Mouse (Mus musculus) lung, embryonic 14.5 days (tissue): ENCODE measurements around the gene Ablim2. TPM values are rescaled to one million over a fixed set of nuclear protein-coding genes. Genes with fewer than 3 reads are reported as not detected.

Source experiments
- ATAC-seq: fragments of 200-750 bp; cut with Nextera tagmentation; 2 replicates; pipeline ENCODE4 v1.8.0; 2017; ENCODE audit warnings: mild to moderate bottlenecking, moderate TSS enrichment, moderate library complexity; ENCODE audit not compliant: insufficient read depth
- DNase-seq: peaks from one replicate; pipeline ENCODE4 v3.0.0-alpha.2; 2015
- H3K27ac ChIP-seq: fragments of 300-500 bp; sonication (generic); 2 replicates; pipeline ENCODE4 v1.5.1; 2014; ENCODE audit warnings: low read depth, mild to moderate bottlenecking, moderate library complexity
- H3K27me3 ChIP-seq: fragments of 300-500 bp; sonication (generic); 2 replicates; pipeline ENCODE4 v1.6.1; 2014; ENCODE audit warnings: low read length, control low read depth; ENCODE audit not compliant: insufficient read depth
- H3K36me3 ChIP-seq: fragments of 300-500 bp; sonication (generic); 2 replicates; pipeline ENCODE4 v1.6.1; 2014; ENCODE audit warnings: control low read depth; ENCODE audit not compliant: insufficient read depth
- H3K4me1 ChIP-seq: fragments of 300-500 bp; sonication (generic); 2 replicates; pipeline ENCODE4 v1.6.1; 2014; ENCODE audit warnings: antibody characterized with exemption, control low read depth; ENCODE audit not compliant: insufficient read depth
- H3K4me2 ChIP-seq: fragments of 300-500 bp; sonication (generic); 2 replicates; pipeline ENCODE4 v1.6.1; 2014; ENCODE audit warnings: mild to moderate bottlenecking
- H3K4me3 ChIP-seq: fragments of 300-500 bp; sonication (generic); 2 replicates; pipeline ENCODE4 v1.5.1; 2014; ENCODE audit warnings: low read depth, low read length
- H3K9ac ChIP-seq: fragments of 300-500 bp; sonication (generic); 2 replicates; pipeline ENCODE4 v1.6.1; 2014
- H3K9me3 ChIP-seq: fragments of 300-500 bp; sonication (generic); 2 replicates; pipeline ENCODE4 v1.6.1; 2016; ENCODE audit warnings: low read depth, low read length, control low read depth
- CTCF ChIP-seq: IDR thresholded peaks from 2 replicates; pipeline ENCODE4 v1.5.1; 2016; ENCODE audit warnings: antibody characterized with exemption, low read depth
- WGBS: fragments of 180-500 bp; shearing (Covaris S2); extraction: QIAGEN DNeasy Blood & Tissue Kit; methylation state at CpG from one replicate; pipeline ENCODE4 v1.1.7; 2014; 5-methylcytosine and 5-hydroxymethylcytosine counted together
- polyA plus RNA-seq: library from polyadenylated mRNA; unstranded; fragments of >200 nt; fragmentation: Nextera tagmentation; extraction: Ambion mirVana; gene quantifications from 2 replicates; pipeline ENCODE4 v1.2.1, GENCODE M21; 2014

The Ablim2 gene
- polyA plus RNA-seq, 1 experiment from 2014 or later, result 0.36 TPM

GRCm38 (mm10) chr5:35810526-35810925, 52.8 kb downstream of the Ablim2 start:
- ATAC-seq (no peak), DNase-seq (no peak)
- no peaks in the 10 kb centered on the region for H3K36me3 ChIP-seq
- 53% methylated on average over 3 of the region's 3 CpGs for WGBS
- no peaks in the 10 kb centered on the region for H3K9me3 ChIP-seq
- no peaks in the 10 kb centered on the region for H3K4me1 ChIP-seq
- no peaks in the 10 kb centered on the region for H3K27me3 ChIP-seq
- no peak overlapping the region for H3K4me3 ChIP-seq
- H3K4me2 ChIP-seq, result no peak overlapping the region
- no peak overlapping the region for H3K9ac ChIP-seq
- H3K27ac ChIP-seq, result no peak overlapping the region
- no peak for TF ChIP-seq CTCF

- H3K27ac ChIP-seq, result no peak overlapping the region
- no peak overlapping the region for H3K9ac ChIP-seq
- H3K4me2 ChIP-seq, result no peak overlapping the region
- 50% methylated on average over 13 of the region's 13 CpGs for WGBS
- H3K36me3 ChIP-seq, result no peaks in the 10 kb centered on the region
- DNase-seq (no peak), ATAC-seq (no peak)
- H3K27me3 ChIP-seq, result no peaks in the 10 kb centered on the region
- H3K4me1 ChIP-seq, result no peaks in the 10 kb centered on the region
- no peaks in the 10 kb centered on the region for H3K9me3 ChIP-seq
- no peak for TF ChIP-seq CTCF
- no peak overlapping the region for H3K4me3 ChIP-seq
These were observed 54.1 kb downstream of the Ablim2 start for GRCm38 (mm10) chr5:35811639-35812295.

- Histone ChIP-seq H3K27me3 (no peaks in the 10 kb centered on the region), H3K9ac (no peak overlapping the region), H3K4me1 (no peaks in the 10 kb centered on the region), H3K9me3 (no peaks in the 10 kb centered on the region), H3K4me3 (no peak overlapping the region), H3K36me3 (no peaks in the 10 kb centered on the region), H3K27ac (no peak overlapping the region), H3K4me2 (no peak overlapping the region)
- ATAC-seq, result no peak
- no peak for DNase-seq
- no peak for TF ChIP-seq CTCF
- WGBS, result 51% methylated on average over 15 of the region's 15 CpGs
These were observed 56.8 kb downstream of the Ablim2 start for GRCm38 (mm10) chr5:35814334-35814941.

GRCm38 (mm10) chr5:35815051-35815450, 57.4 kb downstream of the Ablim2 start:
- Histone ChIP-seq H3K27ac (no peak overlapping the region), H3K36me3 (no peaks in the 10 kb centered on the region), H3K4me3 (no peak overlapping the region), H3K27me3 (no peaks in the 10 kb centered on the region), H3K4me1 (no peaks in the 10 kb centered on the region), H3K4me2 (no peak overlapping the region), H3K9ac (no peak overlapping the region), H3K9me3 (no peaks in the 10 kb centered on the region)
- 13% methylated on average over 2 of the region's 2 CpGs for WGBS
- ATAC-seq, result no peak
- no peak for TF ChIP-seq CTCF
- no peak for DNase-seq

- WGBS, result 70% methylated on average over 3 of the region's 5 CpGs
- H3K9me3 ChIP-seq, result no peaks in the 10 kb centered on the region
- DNase-seq (no peak), ATAC-seq (no peak)
- H3K27ac ChIP-seq, result no peak overlapping the region
- no peak overlapping the region for H3K4me3 ChIP-seq
- no peak overlapping the region for H3K4me2 ChIP-seq
- H3K9ac ChIP-seq, result no peak overlapping the region
- no peaks in the 10 kb centered on the region for H3K36me3 ChIP-seq
- no peak for TF ChIP-seq CTCF
- H3K27me3 ChIP-seq, result no peaks in the 10 kb centered on the region
- no peaks in the 10 kb centered on the region for H3K4me1 ChIP-seq
These were observed 59.6 kb downstream of the Ablim2 start for GRCm38 (mm10) chr5:35817266-35817665.

- DNase-seq (no peak), ATAC-seq (no peak)
- no peaks in the 10 kb centered on the region for H3K4me1 ChIP-seq
- no peak for TF ChIP-seq CTCF
- no peak overlapping the region for H3K9ac ChIP-seq
- H3K36me3 ChIP-seq, result no peaks in the 10 kb centered on the region
- H3K27ac ChIP-seq, result no peak overlapping the region
- H3K9me3 ChIP-seq, result no peaks in the 10 kb centered on the region
- no peak overlapping the region for H3K4me3 ChIP-seq
- no peaks in the 10 kb centered on the region for H3K27me3 ChIP-seq
- WGBS, result 82% methylated on average over 3 of the region's 3 CpGs
- H3K4me2 ChIP-seq, result no peak overlapping the region
These were observed 60.2 kb downstream of the Ablim2 start for GRCm38 (mm10) chr5:35817882-35818281.

GRCm38 (mm10) chr5:35822721-35823120, 65.0 kb downstream of the Ablim2 start:
- no peak for ATAC-seq
- Histone ChIP-seq H3K27ac (no peak overlapping the region), H3K36me3 (no peaks in the 10 kb centered on the region), H3K4me3 (no peak overlapping the region), H3K4me2 (no peak overlapping the region), H3K4me1 (no peaks in the 10 kb centered on the region), H3K9me3 (no peaks in the 10 kb centered on the region), H3K9ac (no peak overlapping the region), H3K27me3 (no peaks in the 10 kb centered on the region)
- WGBS, result 85% methylated on average over 5 of the region's 5 CpGs
- no peak for TF ChIP-seq CTCF
- DNase-seq, result no peak
